Mouse (Mus musculus) G1E-ER4 (cell line): ENCODE results near the gene Gjd3. TPM values are rescaled to one million over a fixed set of nuclear protein-coding genes. Genes with fewer than 3 reads are reported as not detected.

Experiments
- GATA1 ChIP-seq: IDR thresholded peaks from one replicate; pipeline ENCODE4 v1.8.0; 2012; ENCODE audit warnings: low read length, inconsistent platforms
- polyA plus RNA-seq: library from polyadenylated mRNA; stranded (reverse); fragments of >175 nt; gene quantifications from 2 replicates; pipeline ENCODE4 v1.2.3, GENCODE M21; 2012

Gjd3 gene
- not detected in 2 replicates for polyA plus RNA-seq

DNA sequence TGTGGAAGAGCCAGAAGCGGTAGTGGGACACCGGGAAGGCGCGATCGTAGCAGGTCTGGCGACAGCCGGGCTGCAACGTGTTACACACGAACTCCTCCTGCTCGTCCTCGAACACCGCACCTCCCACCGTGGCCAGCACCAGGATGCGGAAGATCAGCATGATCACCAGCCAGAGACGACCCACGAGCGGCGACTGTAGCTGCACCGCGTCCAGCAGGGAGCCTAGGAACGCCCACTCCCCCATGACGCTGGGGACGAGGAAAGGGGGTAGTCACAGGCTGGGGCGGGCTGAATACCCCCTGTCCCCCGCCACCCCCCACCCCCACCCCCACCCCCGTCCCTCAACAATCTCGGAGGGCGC, at the start of gene Gjd3:
Gene Gjd3 (minus strand): TSS at position 244 of the 361 bp plus-strand sequence.
- TF ChIP-seq GATA1 = no peak

DNA sequence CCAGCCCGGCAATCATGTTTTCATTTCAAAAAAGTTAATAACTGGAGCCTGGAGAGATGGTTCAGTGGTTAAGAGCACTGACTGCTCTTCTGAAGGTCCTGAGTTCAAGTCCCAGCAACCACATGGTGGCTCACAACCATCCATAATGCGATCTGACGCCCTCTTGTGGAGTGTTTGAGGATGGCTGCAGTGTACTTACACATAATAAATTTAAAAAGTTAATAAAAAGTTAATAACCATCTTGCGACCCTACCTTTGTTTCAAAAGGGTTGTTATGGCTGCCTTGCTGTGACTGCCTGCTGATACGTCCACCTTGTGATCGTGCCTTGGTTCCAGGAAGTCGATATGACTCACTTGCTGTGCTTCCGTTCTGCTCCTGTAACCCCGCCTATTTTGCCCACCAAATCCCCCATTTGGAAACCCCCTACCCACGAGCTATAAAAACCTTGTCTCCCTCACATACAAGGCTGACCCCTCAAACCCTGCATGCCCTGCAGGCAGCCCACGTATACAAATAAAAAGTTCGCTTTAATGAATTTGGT, 44.2 kb upstream of the Gjd3 start:
- no peak for TF ChIP-seq GATA1

DNA sequence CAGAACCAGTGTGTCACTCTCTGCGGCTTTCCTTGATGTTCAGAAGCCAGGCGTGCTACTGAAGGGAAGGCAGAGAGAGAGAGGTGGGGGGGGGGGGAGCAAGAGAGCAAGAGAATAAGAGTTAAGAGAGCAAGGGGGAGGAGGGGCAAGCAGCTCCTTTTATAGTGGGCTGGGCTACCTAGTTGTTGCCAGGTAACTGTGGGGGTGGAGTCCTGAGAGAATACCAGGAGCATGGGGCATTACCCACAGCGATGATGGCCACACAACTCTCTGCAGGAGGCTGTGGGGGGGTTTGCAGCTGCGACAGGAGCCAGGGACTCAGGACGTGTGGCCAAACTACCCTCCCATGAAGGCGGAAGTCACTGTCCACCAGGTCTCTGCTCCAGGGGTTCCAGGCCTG, 43.1 kb upstream of the Gjd3 start:
- no peak for TF ChIP-seq GATA1

DNA sequence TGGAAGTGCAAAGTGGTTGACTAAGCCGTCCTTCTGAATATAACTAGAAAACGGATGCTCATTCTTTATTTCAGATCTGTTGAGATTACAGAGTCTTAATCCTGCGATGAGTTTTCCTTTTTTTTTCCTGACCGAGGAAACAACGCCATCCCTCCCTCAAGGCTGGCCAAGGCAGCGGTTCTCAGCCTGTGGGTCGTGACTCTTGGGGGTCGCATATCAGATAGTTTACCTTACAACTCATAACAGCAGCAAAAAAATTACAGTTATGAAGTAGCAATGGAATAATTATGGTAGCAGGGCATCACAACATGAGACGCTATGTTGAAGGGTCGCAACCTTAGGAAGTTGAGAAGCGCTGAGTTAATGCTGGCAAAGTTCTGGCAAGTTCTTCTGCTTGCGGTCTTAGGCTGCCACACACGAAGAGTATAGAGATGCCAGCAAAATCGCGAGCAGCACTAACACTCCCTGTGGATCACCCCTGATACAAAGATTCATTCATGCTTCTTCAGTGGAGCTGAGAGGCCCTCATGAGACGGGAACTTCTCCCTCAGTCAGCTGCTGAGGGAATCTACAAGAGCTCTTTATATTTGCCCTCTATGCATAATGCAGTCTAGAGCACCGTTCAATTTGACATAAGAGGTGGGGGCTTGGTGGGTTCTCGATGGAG, 41.8 kb upstream of the Gjd3 start:
- TF ChIP-seq GATA1 = no peak

DNA sequence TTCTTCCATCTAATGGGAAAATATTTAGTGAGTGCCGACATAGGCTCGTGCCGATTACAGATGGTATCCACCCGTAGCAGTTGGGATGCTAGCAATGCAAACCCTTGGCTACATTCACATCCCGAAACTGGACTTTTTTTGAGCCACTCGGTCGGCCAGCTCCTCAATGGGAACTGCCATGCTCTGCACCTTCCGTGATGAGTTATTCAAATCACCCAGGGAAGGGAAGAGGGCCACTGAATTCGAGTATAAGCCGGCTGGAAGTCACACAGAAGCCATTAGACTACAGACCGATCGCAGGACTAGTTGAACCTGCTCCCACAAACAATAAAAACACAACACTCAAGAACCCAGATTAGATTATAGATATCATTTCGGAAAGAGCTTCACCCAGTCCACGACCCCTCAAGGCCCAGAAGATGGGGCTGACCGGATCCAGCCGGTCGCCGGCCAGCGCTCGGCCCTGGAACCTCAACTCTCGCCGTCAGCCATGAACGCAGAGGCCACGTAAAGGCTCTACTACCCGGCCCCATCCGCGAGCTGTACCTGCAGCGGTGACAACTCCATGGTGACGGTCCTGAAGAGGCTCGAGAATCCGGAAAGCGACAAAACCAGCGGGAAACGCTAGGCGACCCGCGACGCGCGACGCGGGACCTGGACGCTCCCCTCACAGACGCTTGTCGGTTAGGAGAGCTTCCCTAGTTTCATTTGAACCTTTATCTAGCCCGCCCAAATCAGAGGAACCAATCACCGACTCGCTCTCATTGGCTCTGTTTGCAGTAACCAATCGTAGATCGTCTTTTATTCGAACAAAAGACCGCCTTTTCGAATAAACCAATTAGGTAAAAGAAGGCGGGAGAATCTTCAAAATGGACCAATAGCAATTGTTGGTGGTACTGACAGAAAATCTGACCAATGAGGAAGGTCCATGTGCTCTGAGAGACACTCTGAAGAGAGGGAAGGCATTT, 41.0 kb upstream of the Gjd3 start, which contains the start of gene Top2a:
Gene Top2a (minus strand): TSS at position 690 of the 968 bp plus-strand sequence.
- TF ChIP-seq GATA1 = no peak

DNA sequence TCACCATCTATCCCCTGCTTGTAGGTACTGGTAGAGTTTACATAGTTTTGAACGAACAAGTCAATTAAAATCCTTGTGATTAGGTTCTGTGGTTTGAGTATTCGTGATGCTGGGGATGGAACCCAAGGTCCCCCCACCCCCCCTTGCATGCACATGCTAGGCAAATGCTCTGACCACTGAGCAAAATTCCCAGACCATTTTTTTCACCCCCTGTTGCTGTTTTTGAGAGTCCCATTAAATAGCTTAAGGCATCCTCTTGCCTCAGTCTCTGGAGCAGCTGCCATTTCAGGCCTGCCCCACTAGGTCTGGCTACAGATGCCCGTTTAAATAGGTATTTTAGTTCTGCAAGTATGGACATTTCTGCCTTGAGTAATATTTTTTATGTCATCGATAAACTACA, 40.3 kb upstream of the Gjd3 start:
- no peak for TF ChIP-seq GATA1

DNA sequence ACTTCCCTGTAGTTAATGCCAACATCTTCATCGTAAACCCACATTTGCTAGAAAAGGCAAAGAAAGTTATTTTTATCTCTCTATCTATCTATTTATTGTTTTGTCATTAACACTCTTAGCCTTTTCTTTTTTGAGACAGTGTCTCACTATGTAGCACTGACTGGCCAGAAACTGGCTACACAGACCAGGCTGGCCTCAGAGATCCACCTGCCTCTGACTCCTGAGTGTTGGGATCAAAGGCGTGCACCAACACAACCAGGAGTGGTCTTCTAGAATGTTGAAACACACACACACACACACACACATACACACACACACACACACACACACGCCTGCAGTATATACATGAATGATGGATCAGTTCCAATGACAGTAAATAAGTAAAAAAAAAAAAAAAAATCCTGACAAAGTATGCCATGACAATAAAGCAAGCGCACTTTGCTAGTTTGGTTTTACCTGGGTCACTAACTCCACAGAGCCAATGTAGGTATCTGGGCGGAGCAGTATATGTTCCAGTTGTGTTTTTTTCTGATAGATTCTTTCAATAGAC, 39.6 kb upstream of the Gjd3 start:
- no peak for TF ChIP-seq GATA1

DNA sequence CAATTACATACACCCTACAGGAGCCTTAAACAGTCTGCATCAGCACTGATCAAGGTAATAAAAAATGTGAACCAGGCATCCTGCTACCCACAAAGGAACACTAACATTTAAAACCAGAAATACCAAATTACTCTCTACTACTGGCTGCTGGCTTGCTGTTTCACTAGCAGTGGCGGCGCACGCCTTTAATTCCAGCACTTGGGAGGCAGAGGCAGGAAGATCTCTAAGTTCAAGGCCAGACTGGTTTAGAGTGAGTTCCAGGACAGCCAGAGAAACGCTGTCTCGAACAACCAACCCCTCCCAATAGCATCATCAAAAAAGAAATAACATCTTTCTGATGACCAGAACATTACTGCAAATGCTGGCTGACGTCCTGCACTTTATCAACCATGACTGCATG, 37.0 kb upstream of the Gjd3 start:
- TF ChIP-seq GATA1 = no peak

DNA sequence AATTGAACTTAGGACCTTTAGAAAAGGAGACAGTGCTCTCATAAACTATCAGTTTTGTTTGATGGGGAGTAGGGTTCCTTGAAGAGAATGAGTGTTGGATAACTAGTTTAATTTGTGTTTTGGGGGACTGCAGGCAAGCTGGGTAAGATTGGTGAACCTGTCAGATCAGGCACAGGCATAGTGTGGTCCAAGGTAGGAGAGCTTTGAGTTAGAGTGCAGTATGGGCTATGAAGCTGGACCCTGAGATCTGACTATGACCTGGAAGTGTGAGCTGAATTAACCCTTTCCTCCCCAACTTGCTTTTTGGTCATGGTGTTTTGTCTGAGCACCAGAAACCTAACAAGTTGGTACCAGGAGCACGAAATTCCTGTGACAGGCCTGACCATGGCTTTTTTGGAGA, 31.0 kb upstream of the Gjd3 start:
- no peak for TF ChIP-seq GATA1

DNA sequence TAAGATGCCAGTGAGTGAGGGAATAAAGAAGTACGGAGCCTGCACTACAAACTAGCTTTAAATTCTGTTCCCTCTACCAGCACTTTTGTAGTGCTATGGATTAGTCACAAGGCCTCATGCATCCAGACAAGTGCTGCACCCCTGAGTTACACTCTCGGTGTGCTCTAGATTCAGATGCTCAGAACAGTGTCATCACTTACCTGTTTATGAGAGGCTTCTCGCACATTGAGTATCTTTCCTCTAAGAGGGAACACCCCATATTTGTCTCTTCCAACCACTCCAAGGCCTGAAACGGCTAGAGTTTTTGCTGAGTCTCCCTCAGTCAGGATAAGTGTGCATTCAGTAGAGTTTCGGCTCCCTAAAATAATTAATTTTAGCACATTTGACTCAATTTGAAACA, 27.9 kb upstream of the Gjd3 start:
- TF ChIP-seq GATA1 = no peak

DNA sequence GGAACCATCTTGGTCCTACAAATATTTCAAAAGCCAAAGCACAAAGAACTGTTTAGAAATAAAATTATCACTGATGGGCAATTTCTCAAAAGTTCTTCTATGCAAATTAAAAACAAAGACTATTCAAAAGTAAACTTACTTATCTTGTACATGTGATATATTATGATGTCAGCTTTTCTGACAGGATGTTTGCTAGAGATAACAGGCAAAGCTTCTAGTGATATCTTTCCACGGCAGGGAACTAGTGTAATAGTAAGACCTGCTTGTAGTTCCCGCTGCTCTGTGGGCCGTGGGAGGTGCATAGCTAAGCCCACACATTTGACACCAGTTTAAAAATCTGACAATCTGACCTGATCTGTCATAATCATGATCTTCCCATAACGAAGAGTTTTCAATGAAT, 27.3 kb upstream of the Gjd3 start:
- TF ChIP-seq GATA1 = no peak

DNA sequence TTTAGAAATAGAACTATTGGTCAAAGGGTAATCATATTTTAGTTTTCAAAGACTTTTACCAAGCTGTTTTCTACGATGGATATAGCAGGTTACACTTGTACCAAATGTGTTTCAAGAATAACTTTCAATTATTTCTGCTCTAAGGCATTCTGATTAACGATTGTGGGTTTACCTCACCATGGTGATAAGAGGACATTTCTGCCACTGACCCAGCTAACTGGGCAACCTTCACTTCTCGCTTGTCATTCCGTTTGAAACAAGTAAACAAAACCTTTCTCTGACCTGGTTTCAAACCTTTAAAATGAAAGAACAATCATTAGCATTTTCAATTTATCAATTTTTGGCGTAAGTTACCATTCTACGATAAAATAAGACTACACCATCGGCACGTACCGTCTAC, 24.0 kb upstream of the Gjd3 start:
- no peak for TF ChIP-seq GATA1

DNA sequence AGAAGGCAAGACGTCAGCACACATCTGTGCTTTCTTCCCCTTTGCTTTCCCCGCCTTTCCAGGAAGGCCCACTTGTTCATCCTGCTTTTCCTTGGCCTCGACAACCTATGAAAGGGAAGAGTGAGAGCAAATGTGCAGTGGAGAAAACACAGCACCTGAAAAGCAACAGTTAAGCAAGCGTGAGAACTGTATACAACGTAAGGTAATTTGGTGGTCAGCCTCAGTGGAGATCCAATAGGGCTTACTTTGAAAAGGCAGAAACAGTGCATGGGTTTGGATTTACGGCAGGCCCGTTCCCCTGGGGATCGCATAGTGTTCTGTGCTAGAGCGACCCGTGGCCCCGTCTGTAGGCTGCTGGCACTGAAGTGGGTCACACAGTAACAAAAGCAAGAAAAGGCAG, 16.4 kb upstream of the Gjd3 start:
- TF ChIP-seq GATA1 = no peak

DNA sequence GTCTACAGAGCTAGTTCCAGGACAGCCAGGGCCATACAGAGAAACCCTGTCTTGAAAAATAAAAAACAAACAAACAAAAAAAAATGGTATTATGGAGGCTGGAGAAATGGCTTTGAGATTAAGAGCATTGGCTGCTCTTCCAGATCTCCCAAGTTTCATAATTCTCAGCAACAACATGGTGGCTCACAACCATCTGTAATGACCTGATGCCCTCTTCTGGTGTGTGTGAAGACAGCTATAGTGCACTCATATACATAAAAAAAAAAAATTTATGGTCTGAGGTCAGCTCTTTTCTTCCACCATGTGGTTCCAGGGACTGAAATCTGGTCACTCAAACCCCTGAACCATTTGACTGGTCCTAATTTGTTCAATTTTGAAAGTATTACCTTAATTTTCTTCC, 16.0 kb upstream of the Gjd3 start:
- no peak for TF ChIP-seq GATA1

DNA sequence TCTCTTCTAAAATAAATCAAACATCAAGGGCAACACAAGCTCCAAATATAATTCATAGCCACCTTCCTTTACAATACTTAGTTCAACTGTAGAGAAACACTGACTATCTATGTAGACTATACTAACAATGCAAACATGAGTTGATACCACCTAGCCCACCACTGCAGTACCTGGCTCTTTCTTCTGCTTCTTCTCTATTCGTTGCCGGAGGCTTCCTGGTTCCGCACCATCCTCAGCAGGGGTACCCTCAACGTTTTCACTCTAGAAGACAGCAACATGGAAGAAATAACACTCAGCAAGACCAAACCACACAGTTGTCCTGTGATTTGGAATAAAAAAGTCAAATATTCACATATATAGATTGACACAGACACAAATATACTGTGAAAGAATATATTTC, 14.8 kb upstream of the Gjd3 start:
- TF ChIP-seq GATA1 = no peak

DNA sequence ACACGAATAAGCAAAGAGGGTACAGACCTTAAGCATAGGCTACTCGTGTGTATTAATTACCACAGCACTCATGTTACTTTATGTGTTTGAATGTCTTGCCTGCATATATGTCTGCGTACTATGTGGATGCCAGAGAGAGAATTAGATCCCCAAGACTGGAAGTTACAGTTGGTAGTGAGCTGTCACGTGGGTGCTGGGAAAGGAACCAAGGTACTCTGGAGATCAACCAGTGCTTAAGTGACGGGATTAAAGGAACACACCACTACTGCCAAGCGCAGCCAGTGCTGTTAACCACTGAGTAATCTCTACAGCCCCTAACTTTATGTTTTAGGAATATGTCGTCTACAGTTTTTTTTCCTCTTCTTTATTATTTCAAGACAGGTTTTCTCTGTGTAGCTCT, 13.2 kb upstream of the Gjd3 start:
- no peak for TF ChIP-seq GATA1
